Mouse (Mus musculus): Measurements from ENCODE around the gene Cabp4. TPM values are rescaled to one million over a fixed set of nuclear protein-coding genes. Genes with fewer than 3 reads are reported as not detected.

Gene Cabp4
- total RNA-seq, 2 experiments from 2014 or later, result 0.43 TPM; not detected in 1

GRCm38 (mm10) chr19:4090446-4090845 lies 53.4 kb downstream of the Cabp4 start:
- no peak for ATAC-seq (replicated peaks; ENCODE audit: low FRiP score, poor library complexity, severe bottlenecking)

- no peak for ATAC-seq (replicated peaks; ENCODE audit: low FRiP score, poor library complexity, severe bottlenecking)
These were observed 54.7 kb downstream of the Cabp4 start for GRCm38 (mm10) chr19:4089128-4089527.

- no peak for ATAC-seq (replicated peaks; ENCODE audit: low FRiP score, poor library complexity, severe bottlenecking)
These were observed 55.7 kb downstream of the Cabp4 start for GRCm38 (mm10) chr19:4088146-4088545.

- no peak for ATAC-seq (replicated peaks; ENCODE audit: low FRiP score, poor library complexity, severe bottlenecking)
These were observed 56.7 kb downstream of the Cabp4 start for GRCm38 (mm10) chr19:4087090-4087489.

- no peak for ATAC-seq (replicated peaks; ENCODE audit: low FRiP score, poor library complexity, severe bottlenecking)
These were observed 57.7 kb downstream of the Cabp4 start for GRCm38 (mm10) chr19:4086156-4086555.

Other genes with a start within 250 kb of the Cabp4 start
Only the 30 nearest of the 33 such genes appear.
- gene Unc93b1, start 208.8 kb downstream of the Cabp4 start, total RNA-seq (2015; ENCODE audit: low replicate concordance), result 25.1 and 47.1 TPM in 2 replicates
- 34.2 and 50.3 TPM in 2 replicates for gene Unc93b1, start 208.8 kb downstream of the Cabp4 start, total RNA-seq (2017; ENCODE audit: low replicate concordance)
- 1.7 TPM in 1 of 2 replicates, not detected in the other for gene Aldh3b3, start 185.4 kb downstream of the Cabp4 start, total RNA-seq (2015; ENCODE audit: low replicate concordance)
- 4.9 TPM in 1 of 2 replicates, not detected in the other for gene Aldh3b3, start 185.4 kb downstream of the Cabp4 start, total RNA-seq (2017; ENCODE audit: low replicate concordance)
- gene Aldh3b2, start 171.7 kb downstream of the Cabp4 start, total RNA-seq (2015; ENCODE audit: low replicate concordance), result 0.63 TPM in 1 of 2 replicates, not detected in the other
- gene Aldh3b2, start 171.7 kb downstream of the Cabp4 start, total RNA-seq (2017; ENCODE audit: low replicate concordance), result 1.8 and 1.9 TPM in 2 replicates
- 1.5 TPM in 1 of 2 replicates, not detected in the other for gene Acy3, start 157.5 kb downstream of the Cabp4 start, total RNA-seq (2015; ENCODE audit: low replicate concordance)
- gene Acy3, start 157.5 kb downstream of the Cabp4 start, total RNA-seq (2017; ENCODE audit: low replicate concordance), result 0.56 TPM in 1 of 2 replicates, not detected in the other
- not detected in 2 replicates for gene Tbx10, start 151.3 kb downstream of the Cabp4 start, total RNA-seq (2015; ENCODE audit: low replicate concordance)
- not detected in 2 replicates for gene Tbx10, start 151.3 kb downstream of the Cabp4 start, total RNA-seq (2017; ENCODE audit: low replicate concordance)
- 2.7 TPM in 1 of 2 replicates, not detected in the other for gene Nudt8, start 143.5 kb downstream of the Cabp4 start, total RNA-seq (2015; ENCODE audit: low replicate concordance)
- gene Nudt8, start 143.5 kb downstream of the Cabp4 start, total RNA-seq (2017; ENCODE audit: low replicate concordance), result 2.4 and 2.5 TPM in 2 replicates
- 0.58 TPM in 1 of 2 replicates, not detected in the other for gene Gm49405, start 143.4 kb downstream of the Cabp4 start, total RNA-seq (2015; ENCODE audit: low replicate concordance)
- gene Gm49405, start 143.4 kb downstream of the Cabp4 start, total RNA-seq (2017; ENCODE audit: low replicate concordance), result 0.42 TPM in 1 of 2 replicates, not detected in the other
- 0.38 TPM in 1 of 2 replicates, not detected in the other for gene Doc2g, start 140.7 kb downstream of the Cabp4 start, total RNA-seq (2015; ENCODE audit: low replicate concordance)
- not detected in 2 replicates for gene Doc2g, start 140.7 kb downstream of the Cabp4 start, total RNA-seq (2017; ENCODE audit: low replicate concordance)
- 57.8 and 76.5 TPM in 2 replicates for gene Ndufv1, start 131.2 kb downstream of the Cabp4 start, total RNA-seq (2015; ENCODE audit: low replicate concordance)
- gene Ndufv1, start 131.2 kb downstream of the Cabp4 start, total RNA-seq (2017; ENCODE audit: low replicate concordance), result 60.4 and 63.3 TPM in 2 replicates
- gene Gstp1, start 106.0 kb downstream of the Cabp4 start, total RNA-seq (2015; ENCODE audit: low replicate concordance), result 79.2 and 134 TPM in 2 replicates
- 15.5 and 40.6 TPM in 2 replicates for gene Gstp1, start 106.0 kb downstream of the Cabp4 start, total RNA-seq (2017; ENCODE audit: low replicate concordance)
- gene Gstp2, start 98.0 kb downstream of the Cabp4 start, total RNA-seq (2015; ENCODE audit: low replicate concordance), result not detected in 2 replicates
- 1.4 and 2.1 TPM in 2 replicates for gene Gstp2, start 98.0 kb downstream of the Cabp4 start, total RNA-seq (2017; ENCODE audit: low replicate concordance)
- gene Gstp3, start 84.5 kb downstream of the Cabp4 start, total RNA-seq (2015; ENCODE audit: low replicate concordance), result 4.2 and 30.2 TPM in 2 replicates
- gene Gstp3, start 84.5 kb downstream of the Cabp4 start, total RNA-seq (2017; ENCODE audit: low replicate concordance), result 8.4 and 11.1 TPM in 2 replicates
- not detected in 2 replicates for gene Cabp2, start 62.5 kb downstream of the Cabp4 start, total RNA-seq (2015; ENCODE audit: low replicate concordance)
- not detected in 2 replicates for gene Cabp2, start 62.5 kb downstream of the Cabp4 start, total RNA-seq (2017; ENCODE audit: low replicate concordance)
- gene Cdk2ap2, start 46.9 kb downstream of the Cabp4 start, total RNA-seq (2015; ENCODE audit: low replicate concordance), result 51.9 and 92.4 TPM in 2 replicates
- gene Cdk2ap2, start 46.9 kb downstream of the Cabp4 start, total RNA-seq (2017; ENCODE audit: low replicate concordance), result 11.8 and 18.7 TPM in 2 replicates
- 20.1 and 32.7 TPM in 2 replicates for gene Pitpnm1, start 44.0 kb downstream of the Cabp4 start, total RNA-seq (2015; ENCODE audit: low replicate concordance)
- 17.0 and 19.7 TPM in 2 replicates for gene Pitpnm1, start 44.0 kb downstream of the Cabp4 start, total RNA-seq (2017; ENCODE audit: low replicate concordance)
- 35.7 and 52.1 TPM in 2 replicates for gene Aip, start 18.2 kb downstream of the Cabp4 start, total RNA-seq (2015; ENCODE audit: low replicate concordance)
- gene Aip, start 18.2 kb downstream of the Cabp4 start, total RNA-seq (2017; ENCODE audit: low replicate concordance), result 20.9 and 49.9 TPM in 2 replicates
- gene Gpr152, start 4.2 kb downstream of the Cabp4 start, total RNA-seq (2015; ENCODE audit: low replicate concordance), result not detected in 2 replicates
- gene Gpr152, start 4.2 kb downstream of the Cabp4 start, total RNA-seq (2017; ENCODE audit: low replicate concordance), result not detected in 2 replicates
- 55.8 and 69.6 TPM in 2 replicates for gene Coro1b, start 4.6 kb upstream of the Cabp4 start, total RNA-seq (2015; ENCODE audit: low replicate concordance)
- 19.1 and 22.6 TPM in 2 replicates for gene Coro1b, start 4.6 kb upstream of the Cabp4 start, total RNA-seq (2017; ENCODE audit: low replicate concordance)
- 22.9 and 36.6 TPM in 2 replicates for gene Ptprcap, start 9.6 kb upstream of the Cabp4 start, total RNA-seq (2015; ENCODE audit: low replicate concordance)
- 7.7 and 8.3 TPM in 2 replicates for gene Ptprcap, start 9.6 kb upstream of the Cabp4 start, total RNA-seq (2017; ENCODE audit: low replicate concordance)
- gene Rps6kb2, start 19.3 kb upstream of the Cabp4 start, total RNA-seq (2015; ENCODE audit: low replicate concordance), result 7.1 and 25.3 TPM in 2 replicates
- 23.9 and 27.2 TPM in 2 replicates for gene Rps6kb2, start 19.3 kb upstream of the Cabp4 start, total RNA-seq (2017; ENCODE audit: low replicate concordance)
- 0.84 and 6.5 TPM in 2 replicates for gene Carns1, start 31.4 kb upstream of the Cabp4 start, total RNA-seq (2015; ENCODE audit: low replicate concordance)
- 0.60 and 0.70 TPM in 2 replicates for gene Carns1, start 31.4 kb upstream of the Cabp4 start, total RNA-seq (2017; ENCODE audit: low replicate concordance)
- gene Tbc1d10c, start 47.3 kb upstream of the Cabp4 start, total RNA-seq (2015; ENCODE audit: low replicate concordance), result 8.8 and 25.7 TPM in 2 replicates
- 5.8 and 11.3 TPM in 2 replicates for gene Tbc1d10c, start 47.3 kb upstream of the Cabp4 start, total RNA-seq (2017; ENCODE audit: low replicate concordance)
- 100 and 139 TPM in 2 replicates for gene Ppp1ca, start 48.0 kb upstream of the Cabp4 start, total RNA-seq (2015; ENCODE audit: low replicate concordance)
- 131 and 151 TPM in 2 replicates for gene Ppp1ca, start 48.0 kb upstream of the Cabp4 start, total RNA-seq (2017; ENCODE audit: low replicate concordance)
- 12.7 and 23.2 TPM in 2 replicates for gene Rad9a, start 57.6 kb upstream of the Cabp4 start, total RNA-seq (2015; ENCODE audit: low replicate concordance)
- gene Rad9a, start 57.6 kb upstream of the Cabp4 start, total RNA-seq (2017; ENCODE audit: low replicate concordance), result 9.1 and 15.7 TPM in 2 replicates
- gene Clcf1, start 70.2 kb upstream of the Cabp4 start, total RNA-seq (2015; ENCODE audit: low replicate concordance), result 0.38 TPM in 1 of 2 replicates, not detected in the other
- not detected in 2 replicates for gene Clcf1, start 70.2 kb upstream of the Cabp4 start, total RNA-seq (2017; ENCODE audit: low replicate concordance)
- gene AC109138.7, start 70.3 kb upstream of the Cabp4 start, total RNA-seq (2015; ENCODE audit: low replicate concordance), result not detected in 2 replicates
- not detected in 2 replicates for gene AC109138.7, start 70.3 kb upstream of the Cabp4 start, total RNA-seq (2017; ENCODE audit: low replicate concordance)
- gene Pold4, start 87.9 kb upstream of the Cabp4 start, total RNA-seq (2015; ENCODE audit: low replicate concordance), result 23.6 and 25.4 TPM in 2 replicates
- gene Pold4, start 87.9 kb upstream of the Cabp4 start, total RNA-seq (2017; ENCODE audit: low replicate concordance), result 8.8 and 30.3 TPM in 2 replicates
- 0.42 and 3.8 TPM in 2 replicates for gene Ssh3, start 125.1 kb upstream of the Cabp4 start, total RNA-seq (2015; ENCODE audit: low replicate concordance)
- gene Ssh3, start 125.1 kb upstream of the Cabp4 start, total RNA-seq (2017; ENCODE audit: low replicate concordance), result 3.0 and 3.2 TPM in 2 replicates
- gene Ankrd13d, start 139.1 kb upstream of the Cabp4 start, total RNA-seq (2015; ENCODE audit: low replicate concordance), result 0.63 TPM in 1 of 2 replicates, not detected in the other
- gene Ankrd13d, start 139.1 kb upstream of the Cabp4 start, total RNA-seq (2017; ENCODE audit: low replicate concordance), result 0.84 TPM in 1 of 2 replicates, not detected in the other
- 63.4 and 93.2 TPM in 2 replicates for gene Grk2, start 162.2 kb upstream of the Cabp4 start, total RNA-seq (2015; ENCODE audit: low replicate concordance)
- gene Grk2, start 162.2 kb upstream of the Cabp4 start, total RNA-seq (2017; ENCODE audit: low replicate concordance), result 40.1 and 60.1 TPM in 2 replicates

Measured in erythroblast, adult 5-6 weeks (primary cell).